11 mouse cellular contexts compared by ENCODE assay signal in the genomic region with DNA sequence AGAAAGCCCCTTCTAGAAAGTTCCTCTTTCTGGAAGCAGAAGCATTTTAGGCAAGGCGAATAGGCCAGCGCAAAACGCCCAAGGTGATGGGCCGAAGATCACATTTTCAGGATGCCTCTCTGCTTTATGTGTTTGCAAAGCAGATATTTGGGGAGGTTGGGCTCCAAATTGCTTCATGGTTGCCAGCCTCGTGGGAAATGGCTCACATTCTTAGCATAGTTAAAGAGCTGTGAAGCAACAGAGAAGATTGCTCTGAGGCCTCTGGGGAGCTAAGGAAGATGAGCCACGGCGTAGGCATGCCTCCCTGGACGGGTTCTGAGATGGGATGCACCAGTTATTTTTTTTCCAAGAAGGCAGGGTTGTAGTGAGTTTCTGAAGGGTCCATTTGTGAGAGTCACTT. TPM values are rescaled to one million over a fixed set of nuclear protein-coding genes. Genes with fewer than 3 reads are reported as not detected.
DNase-seq lines count a peak whose midpoint lies in the region; ATAC-seq and TF ChIP-seq lines count a peak whose summit lies in the region.
"Had no signal": no experiment of that assay in that cellular context is flagged by ENCODE, and none has a peak within 500 bp of the region (broad histone marks: within the 10 kb centered on the region; RNA-seq: fewer than 3 reads in every experiment).

No protein-coding gene starts in this region.

- 49% methylated on average over 8 of the region's 8 CpGs for WGBS in limb, embryonic 15.5 days
- WGBS in hindbrain, postnatal 0 days, result 72% methylated on average over 8 of the region's 8 CpGs

- no peak for ATAC-seq in limb, embryonic 15.5 days (ENCODE audit: insufficient number of reproducible peaks, low FRiP score, low TSS enrichment, low read depth)
- no peak for ATAC-seq in hindbrain, postnatal 0 days
- ATAC-seq: midbrain, embryonic 16.5 days had no signal

- no peaks in the 10 kb centered on the region for H3K27me3 ChIP-seq in limb, embryonic 15.5 days
- H3K27me3 ChIP-seq in hindbrain, postnatal 0 days (ENCODE audit: insufficient read depth, low read length), result no peaks in the 10 kb centered on the region

- DNase-seq in embryo, embryonic 9.5 days (ENCODE audit: extremely low spot score), result peak; percentile 21
- no peak for DNase-seq in embryo, embryonic 10.5 days (ENCODE audit: low spot score)
- peak; percentile 76 for DNase-seq in 3134 (ENCODE audit: extremely low read depth, insufficient read length, low spot score)
- DNase-seq in fibroblast of lung, adult 2 months (ENCODE audit: low read depth), result peak; percentile 37
- DNase-seq in layer of hippocampus, adult 18-20 months (ENCODE audit: low spot score in 2 of 2), result no peak
- no peak for DNase-seq in hindbrain, postnatal 0 days (ENCODE audit: low spot score)
- DNase-seq in thymus, postnatal 14 days, result no peak
- DNase-seq: heart, adult 11 months had no signal

- H3K36me3 ChIP-seq in limb, embryonic 15.5 days, result no peaks in the 10 kb centered on the region
- no peaks in the 10 kb centered on the region for H3K36me3 ChIP-seq in hindbrain, postnatal 0 days (ENCODE audit: insufficient read depth, low read length)

- TF ChIP-seq CTCF in hindbrain, postnatal 0 days (IDR thresholded peaks at IDR 0.05; ENCODE audit: low read depth), result no peak

- peak overlapping the region; percentile 27; the same call in 1 of the 2 replicates for H3K27ac ChIP-seq in limb, embryonic 15.5 days
- H3K27ac ChIP-seq in hindbrain, postnatal 0 days, result no peak overlapping the region

- no peaks in the 10 kb centered on the region for H3K9me3 ChIP-seq in limb, embryonic 15.5 days
- H3K9me3 ChIP-seq in hindbrain, postnatal 0 days (ENCODE audit: low read length), result no peaks in the 10 kb centered on the region

- no peak overlapping the region for H3K4me3 ChIP-seq in limb, embryonic 15.5 days
- H3K4me3 ChIP-seq in hindbrain, postnatal 0 days (ENCODE audit: low read length), result no peak overlapping the region

- no peak overlapping the region for H3K9ac ChIP-seq in limb, embryonic 15.5 days
- no peak overlapping the region for H3K9ac ChIP-seq in hindbrain, postnatal 0 days (replicated peaks; ENCODE audit: low read length)

- no peak overlapping the region for H3K4me2 ChIP-seq in limb, embryonic 15.5 days
- no peak overlapping the region for H3K4me2 ChIP-seq in hindbrain, postnatal 0 days (ENCODE audit: low read depth, low read length)
- H3K4me2 ChIP-seq: liver, embryonic 11.5 days had no signal

- H3K4me1 ChIP-seq in limb, embryonic 15.5 days, result peaks cover 32% of the 10 kb centered on the region
- H3K4me1 ChIP-seq in hindbrain, postnatal 0 days (ENCODE audit: insufficient read depth, low read length), result no peaks in the 10 kb centered on the region

RNA-seq across cellular contexts. Expression of a gene that starts 47.0 kb away (rescaled TPM):
- polyA plus RNA-seq in limb, embryonic 15.5 days (2015; fragmentation: Nextera tagmentation; extraction: Ambion mirVana), result 60.7 and 61.5 TPM in 2 replicates
- total RNA-seq in layer of hippocampus, adult 18-20 months (2021), result 10 to 100 TPM; 19.2 to 20.5 TPM
- 116 and 162 TPM in 2 replicates for total RNA-seq in hindbrain, postnatal 0 days (2014; rRNA removed)
- 27.3 and 31.0 TPM in 2 replicates for polyA plus RNA-seq in hindbrain, postnatal 0 days (2015; fragmentation: Nextera tagmentation; extraction: Ambion mirVana)

Comparison
In these comparisons a context has a peak if more than half of its experiments do, and no peak if none do; other contexts are left out.
1. DNase-seq: peak in embryo, embryonic 9.5 days (single experiment), 3134 (single experiment) and fibroblast of lung, adult 2 months (single experiment); none in embryo, embryonic 10.5 days (single experiment), layer of hippocampus, adult 18-20 months (0 of 2), hindbrain, postnatal 0 days (single experiment) and thymus, postnatal 14 days (single experiment).